Mouse (Mus musculus) heart, embryonic 16.5 days (tissue): ENCODE measurements around the gene Ugt1a2. TPM values are rescaled to one million over a fixed set of nuclear protein-coding genes. Genes with fewer than 3 reads are reported as not detected.

Experiments
- ATAC-seq: fragments of 200-750 bp; cut with Nextera tagmentation; replicated peaks from 2 replicates; pipeline ENCODE4 v1.8.0; 2017; ENCODE audit warnings: moderate number of reproducible peaks; ENCODE audit not compliant: insufficient read depth, low FRiP score; ENCODE audit errors: extremely low read depth
- H3K27ac ChIP-seq: fragments of 300-500 bp; sonication (generic); 2 replicates; pipeline ENCODE4 v1.5.1; 2014; ENCODE audit warnings: mild to moderate bottlenecking, low read length, control low read depth, moderate library complexity
- H3K27me3 ChIP-seq: fragments of 300-500 bp; sonication (generic); 2 replicates; pipeline ENCODE4 v1.6.1; 2014; ENCODE audit warnings: low read length, mixed read lengths; ENCODE audit not compliant: control insufficient read depth, insufficient read depth
- H3K36me3 ChIP-seq: fragments of 300-500 bp; sonication (generic); 2 replicates; pipeline ENCODE4 v1.6.1; 2014; ENCODE audit not compliant: control insufficient read depth, insufficient read depth
- H3K4me1 ChIP-seq: fragments of 300-500 bp; sonication (generic); 2 replicates; pipeline ENCODE4 v1.6.1; 2014; ENCODE audit warnings: low read length, mixed read lengths; ENCODE audit not compliant: control insufficient read depth, insufficient read depth
- H3K4me2 ChIP-seq: fragments of 300-500 bp; sonication (generic); 2 replicates; pipeline ENCODE4 v1.6.1; 2014; ENCODE audit warnings: low read depth, mild to moderate bottlenecking, control low read depth, low read length
- H3K4me3 ChIP-seq: fragments of 300-500 bp; sonication (generic); 2 replicates; pipeline ENCODE4 v1.5.1; 2014; ENCODE audit warnings: mild to moderate bottlenecking, control low read depth, low read length
- H3K9ac ChIP-seq: fragments of 300-500 bp; sonication (generic); 2 replicates; pipeline ENCODE4 v1.6.1; 2014; ENCODE audit warnings: low read length, control low read depth
- H3K9me3 ChIP-seq: fragments of 300-500 bp; sonication (generic); replicated peaks from 2 replicates; pipeline ENCODE4 v1.6.1; 2016; ENCODE audit warnings: low read length; ENCODE audit not compliant: control insufficient read depth
- WGBS: fragments of 180-500 bp; shearing (Covaris S2); extraction: QIAGEN DNeasy Blood & Tissue Kit; methylation state at CpG from one replicate; pipeline ENCODE4 v1.1.7; 2014; 5-methylcytosine and 5-hydroxymethylcytosine counted together
- polyA plus RNA-seq: library from polyadenylated mRNA; unstranded; fragments of >200 nt; fragmentation: Nextera tagmentation; extraction: Ambion mirVana; gene quantifications from 2 replicates; pipeline ENCODE4 v1.2.1, GENCODE M21; 2015

Ugt1a2 gene
- polyA plus RNA-seq, 1 experiment from 2014 or later, result not detected

GRCm38 (mm10) chr1:88247660-88248059 is 47.3 kb downstream of the Ugt1a2 start:
- no peak for ATAC-seq
- WGBS, result 42% methylated on average over 2 of the region's 2 CpGs

GRCm38 (mm10) chr1:88248658-88249057 is 48.3 kb downstream of the Ugt1a2 start:
- 59% methylated on average over 4 of the region's 4 CpGs for WGBS
- Histone ChIP-seq H3K9ac (no peak overlapping the region), H3K4me1 (no peaks in the 10 kb centered on the region), H3K27me3 (no peaks in the 10 kb centered on the region), H3K9me3 (peaks cover 75% of the 10 kb centered on the region), H3K4me3 (no peak overlapping the region), H3K36me3 (no peaks in the 10 kb centered on the region), H3K4me2 (no peak overlapping the region), H3K27ac (no peak overlapping the region)
- no peak for ATAC-seq

More at GRCm38 (mm10) chr1:88247660-88248059, 47.3 kb downstream of the Ugt1a2 start:
- Histone ChIP-seq H3K4me1 (no peaks in the 10 kb centered on the region), H3K4me2 (no peak overlapping the region), H3K4me3 (no peak overlapping the region), H3K36me3 (no peaks in the 10 kb centered on the region), H3K27ac (no peak overlapping the region), H3K9ac (no peak overlapping the region), H3K27me3 (no peaks in the 10 kb centered on the region), H3K9me3 (peaks cover 75% of the 10 kb centered on the region)

- no peaks in the 10 kb centered on the region for H3K27me3 ChIP-seq
- no peak overlapping the region for H3K4me2 ChIP-seq
- no peak for ATAC-seq
- H3K4me1 ChIP-seq, result no peaks in the 10 kb centered on the region
- no peak overlapping the region for H3K4me3 ChIP-seq
- WGBS, result 72% methylated on average over 7 of the region's 7 CpGs
- no peaks in the 10 kb centered on the region for H3K36me3 ChIP-seq
- H3K9ac ChIP-seq, result no peak overlapping the region
- H3K9me3 ChIP-seq, result peaks cover 74% of the 10 kb centered on the region
- no peak overlapping the region for H3K27ac ChIP-seq
These were observed 49.2 kb downstream of the Ugt1a2 start for GRCm38 (mm10) chr1:88249596-88249995.

- Histone ChIP-seq H3K36me3 (no peaks in the 10 kb centered on the region), H3K9me3 (peaks cover 77% of the 10 kb centered on the region), H3K27me3 (no peaks in the 10 kb centered on the region), H3K4me2 (no peak overlapping the region), H3K27ac (no peak overlapping the region), H3K4me3 (no peak overlapping the region), H3K4me1 (no peaks in the 10 kb centered on the region), H3K9ac (no peak overlapping the region)
- no peak for ATAC-seq
- WGBS, result 76% methylated on average over 5 of the region's 5 CpGs
These were observed 49.6 kb downstream of the Ugt1a2 start for GRCm38 (mm10) chr1:88250023-88250422.

- no peaks in the 10 kb centered on the region for H3K4me1 ChIP-seq
- H3K9ac ChIP-seq, result no peak overlapping the region
- H3K4me2 ChIP-seq, result no peak overlapping the region
- no peak overlapping the region for H3K4me3 ChIP-seq
- ATAC-seq, result no peak
- no peaks in the 10 kb centered on the region for H3K27me3 ChIP-seq
- 71% methylated on average over 8 of the region's 8 CpGs for WGBS
- H3K36me3 ChIP-seq, result no peaks in the 10 kb centered on the region
- H3K27ac ChIP-seq, result no peak overlapping the region
- H3K9me3 ChIP-seq, result peaks cover 53% of the 10 kb centered on the region
These were observed 52.7 kb downstream of the Ugt1a2 start for GRCm38 (mm10) chr1:88253106-88253505.

GRCm38 (mm10) chr1:88253540-88253939 is 53.1 kb downstream of the Ugt1a2 start:
- no peaks in the 10 kb centered on the region for H3K36me3 ChIP-seq
- 62% methylated on average over 6 of the region's 6 CpGs for WGBS
- no peak for ATAC-seq
- H3K4me3 ChIP-seq, result no peak overlapping the region
- H3K27me3 ChIP-seq, result no peaks in the 10 kb centered on the region
- H3K4me2 ChIP-seq, result no peak overlapping the region
- no peaks in the 10 kb centered on the region for H3K4me1 ChIP-seq
- peaks cover 51% of the 10 kb centered on the region for H3K9me3 ChIP-seq
- no peak overlapping the region for H3K27ac ChIP-seq
- H3K9ac ChIP-seq, result no peak overlapping the region

GRCm38 (mm10) chr1:88254793-88255465 is 54.5 kb downstream of the Ugt1a2 start:
- no peaks in the 10 kb centered on the region for H3K36me3 ChIP-seq
- H3K9me3 ChIP-seq, result peaks cover 37% of the 10 kb centered on the region

GRCm38 (mm10) chr1:88255466-88255857 is 55.1 kb downstream of the Ugt1a2 start:
- 47% methylated on average over 2 of the region's 2 CpGs for WGBS
- H3K4me1 ChIP-seq, result peaks cover 14% of the 10 kb centered on the region
- no peak for ATAC-seq
- peaks cover 32% of the 10 kb centered on the region for H3K9me3 ChIP-seq
- no peak overlapping the region for H3K4me3 ChIP-seq
- no peak overlapping the region for H3K9ac ChIP-seq
- no peaks in the 10 kb centered on the region for H3K36me3 ChIP-seq
- H3K27me3 ChIP-seq, result no peaks in the 10 kb centered on the region
- H3K27ac ChIP-seq, result no peak overlapping the region
- no peak overlapping the region for H3K4me2 ChIP-seq

More at GRCm38 (mm10) chr1:88254793-88255465, 54.5 kb downstream of the Ugt1a2 start:
- Histone ChIP-seq H3K4me3 (no peak overlapping the region), H3K4me2 (no peak overlapping the region), H3K4me1 (peaks cover 12% of the 10 kb centered on the region), H3K9ac (no peak overlapping the region), H3K27ac (no peak overlapping the region), H3K27me3 (no peaks in the 10 kb centered on the region)
- no peak for ATAC-seq
- WGBS, result 77% methylated on average over 12 of the region's 12 CpGs

- Histone ChIP-seq H3K4me1 (peaks cover 14% of the 10 kb centered on the region), H3K36me3 (peaks cover 3% of the 10 kb centered on the region; the same call in 1 of the 2 replicates), H3K4me2 (no peak overlapping the region), H3K9ac (no peak overlapping the region), H3K4me3 (no peak overlapping the region), H3K27me3 (no peaks in the 10 kb centered on the region), H3K27ac (no peak overlapping the region), H3K9me3 (peaks cover 25% of the 10 kb centered on the region)
- WGBS, result 71% methylated on average over 13 of the region's 13 CpGs
- no peak for ATAC-seq
These were observed 55.8 kb downstream of the Ugt1a2 start for GRCm38 (mm10) chr1:88255989-88256754.
